Comparison of ENCODE assay signal across 7 mouse cellular contexts in genomic region chr5:113735345-113736112, GRCm38 (mm10). TPM values are rescaled to one million over a fixed set of nuclear protein-coding genes. Genes with fewer than 3 reads are reported as not detected.
DNase-seq lines count a peak whose midpoint lies in the region; ATAC-seq lines count a peak whose summit lies in the region.

Gene Ficd (plus strand): TSS chr5:113735803.

- peaks cover 15% of the 10 kb centered on the region for H3K4me1 ChIP-seq in embryonic facial prominence, embryonic 12.5 days
- peaks cover 8% of the 10 kb centered on the region for H3K4me1 ChIP-seq in limb, embryonic 11.5 days (ENCODE audit: control insufficient read depth, insufficient read depth, low read length)
- H3K4me1 ChIP-seq in midbrain, embryonic 14.5 days (ENCODE audit: control insufficient read depth, insufficient read depth, low read length), result peaks cover 19% of the 10 kb centered on the region

- DNase-seq in adrenal gland, postnatal 25 days, result peak; percentile 94
- DNase-seq in heart, adult 11 months, result peak; percentile 100
- DNase-seq in kidney, adult 18-20 months, result peak; percentile 91
- peak; percentile 98 for DNase-seq in limb, embryonic 11.5 days (ENCODE audit: low spot score)
- peak; percentile 100 for DNase-seq in midbrain, embryonic 14.5 days
- DNase-seq in spleen, adult 18-20 months, result peak; percentile 84 to 85

- H3K9me3 ChIP-seq in embryonic facial prominence, embryonic 12.5 days, result no peaks in the 10 kb centered on the region
- H3K9me3 ChIP-seq in limb, embryonic 11.5 days (ENCODE audit: control insufficient read depth, low read length), result no peaks in the 10 kb centered on the region
- H3K9me3 ChIP-seq in midbrain, embryonic 14.5 days (ENCODE audit: control insufficient read depth, low read length), result no peaks in the 10 kb centered on the region

- H3K36me3 ChIP-seq in embryonic facial prominence, embryonic 12.5 days, result peaks cover 23% of the 10 kb centered on the region
- 0 out of 2 replicates have a peak, but pooled peaks cover 3% of the 10 kb centered on the region for H3K36me3 ChIP-seq in limb, embryonic 11.5 days (ENCODE audit: control insufficient read depth, insufficient read depth, low read length)
- peaks cover 27% of the 10 kb centered on the region for H3K36me3 ChIP-seq in midbrain, embryonic 14.5 days (ENCODE audit: control insufficient read depth, insufficient read depth, low read length)

- peak within 1 kb of the TSS; percentile 70 for H3K4me3 ChIP-seq in embryonic facial prominence, embryonic 12.5 days
- H3K4me3 ChIP-seq in limb, embryonic 11.5 days (ENCODE audit: low read depth, low read length), result peak within 1 kb of the TSS; percentile 57
- H3K4me3 ChIP-seq in midbrain, embryonic 14.5 days (replicated peaks; ENCODE audit: low read depth, low read length), result peak within 1 kb of the TSS; percentile 57

- H3K4me2 ChIP-seq in embryonic facial prominence, embryonic 12.5 days (replicated peaks), result peak within 1 kb of the TSS; percentile 64
- peak within 1 kb of the TSS; percentile 72 for H3K4me2 ChIP-seq in limb, embryonic 11.5 days (ENCODE audit: low read depth, severe bottlenecking)
- H3K4me2 ChIP-seq in midbrain, embryonic 14.5 days (ENCODE audit: low read length), result peak within 1 kb of the TSS; percentile 67

- no peaks in the 10 kb centered on the region for H3K27me3 ChIP-seq in embryonic facial prominence, embryonic 12.5 days
- H3K27me3 ChIP-seq in limb, embryonic 11.5 days (ENCODE audit: control insufficient read depth, insufficient read depth, low read length), result no peaks in the 10 kb centered on the region
- H3K27me3 ChIP-seq in midbrain, embryonic 14.5 days (ENCODE audit: control insufficient read depth, insufficient read depth, low read length), result no peaks in the 10 kb centered on the region

- peak; percentile 91 for ATAC-seq in embryonic facial prominence, embryonic 12.5 days (ENCODE audit: insufficient number of reproducible peaks, insufficient read depth, low FRiP score, low TSS enrichment)
- ATAC-seq in limb, embryonic 11.5 days (ENCODE audit: insufficient number of reproducible peaks, low FRiP score, low TSS enrichment, low read depth), result peak; percentile 94
- ATAC-seq in midbrain, embryonic 14.5 days (ENCODE audit: low FRiP score, low TSS enrichment), result peak; percentile 95

- WGBS in embryonic facial prominence, embryonic 12.5 days, result under 1% methylated on average over 70 of the region's 71 CpGs
- under 1% methylated on average over 71 of the region's 71 CpGs for WGBS in limb, embryonic 11.5 days
- WGBS in midbrain, embryonic 14.5 days, result 1% methylated on average over 71 of the region's 71 CpGs

- peak within 1 kb of the TSS; percentile 90 for H3K27ac ChIP-seq in embryonic facial prominence, embryonic 12.5 days
- peak within 1 kb of the TSS; percentile 86 for H3K27ac ChIP-seq in limb, embryonic 11.5 days (replicated peaks; ENCODE audit: low read depth, low read length)
- H3K27ac ChIP-seq in midbrain, embryonic 14.5 days (replicated peaks; ENCODE audit: low read depth, low read length), result peak within 1 kb of the TSS; percentile 98

- H3K9ac ChIP-seq in embryonic facial prominence, embryonic 12.5 days, result peak within 1 kb of the TSS; percentile 71
- peak within 1 kb of the TSS; percentile 58 for H3K9ac ChIP-seq in limb, embryonic 11.5 days (ENCODE audit: low read length)
- H3K9ac ChIP-seq in midbrain, embryonic 14.5 days (replicated peaks; ENCODE audit: low read length), result peak within 1 kb of the TSS; percentile 68

RNA-seq across cellular contexts. Expression of gene Ficd, which starts in this region (rescaled TPM):
- total RNA-seq in adrenal gland, postnatal 25 days (2021), result 10.9 and 16.0 TPM in 2 replicates
- 4.9 and 5.1 TPM in 2 replicates for polyA plus RNA-seq in embryonic facial prominence, embryonic 12.5 days (2016; fragmentation: Nextera tagmentation; extraction: Ambion mirVana)
- polyA plus RNA-seq in limb, embryonic 11.5 days (2014; fragmentation: Nextera tagmentation; extraction: Ambion mirVana), result 3.5 and 3.7 TPM in 2 replicates
- 6.7 TPM in 2 replicates for polyA plus RNA-seq in midbrain, embryonic 14.5 days (2014; fragmentation: Nextera tagmentation; extraction: Ambion mirVana)

Comparison
In these comparisons a context has a peak if more than half of its experiments do, and no peak if none do; other contexts are left out.
1. Peak in every context shown above with its lines: DNase-seq, ATAC-seq, H3K4me3 ChIP-seq and H3K27ac ChIP-seq.